Mouse (Mus musculus): Measurements from ENCODE around the gene Prl8a1. TPM values are rescaled to one million over a fixed set of nuclear protein-coding genes. Genes with fewer than 3 reads are reported as not detected.

Prl8a1 gene
- not detected in 2 replicates for polyA plus RNA-seq (2016; fragmentation: Nextera tagmentation; extraction: Ambion mirVana)

- DNase-seq (ENCODE audit: low spot score), result no peak
- Histone ChIP-seq H3K27me3 (ENCODE audit: low read depth, poor library complexity, severe bottlenecking) (no peaks in the 10 kb centered on the region), H3K4me3 (no peak within 1 kb of the TSS), H3K9me3 (replicated peaks) (no peaks in the 10 kb centered on the region), H3K36me3 (no peaks in the 10 kb centered on the region), H3K27ac (replicated peaks) (no peak within 1 kb of the TSS), H3K4me1 (no peaks in the 10 kb centered on the region)
- WGBS, result 86% methylated on average over 2 of the region's 2 CpGs
These were observed at the start of gene Prl8a1 for GRCm38 (mm10) chr13:27582071-27582470. Gene Prl8a1, minus strand, starts transcription at chr13:27582171.

- Histone ChIP-seq H3K36me3 (no peaks in the 10 kb centered on the region), H3K9me3 (replicated peaks) (no peaks in the 10 kb centered on the region), H3K27me3 (ENCODE audit: low read depth, poor library complexity, severe bottlenecking) (no peaks in the 10 kb centered on the region), H3K4me3 (no peak within 1 kb of the TSS), H3K27ac (replicated peaks) (no peak within 1 kb of the TSS), H3K4me1 (no peaks in the 10 kb centered on the region)
- DNase-seq (ENCODE audit: low spot score), result no peak
- WGBS, result 83% methylated on average over 4 of the region's 4 CpGs
These were observed 28.5 kb upstream of the Prl8a1 start, which contains the start of gene Prl7b1 for GRCm38 (mm10) chr13:27610482-27610881. Gene Prl7b1, minus strand, starts transcription at chr13:27610582.

- DNase-seq (ENCODE audit: low spot score), result no peak
- H3K4me3 ChIP-seq, result no peak within 1 kb of the TSS
- H3K36me3 ChIP-seq, result no peaks in the 10 kb centered on the region
- no peak within 1 kb of the TSS for H3K27ac ChIP-seq (replicated peaks)
- no peaks in the 10 kb centered on the region for H3K9me3 ChIP-seq (replicated peaks)
- WGBS, result 86% methylated on average over 2 of the region's 2 CpGs
- no peaks in the 10 kb centered on the region for H3K4me1 ChIP-seq
- no peaks in the 10 kb centered on the region for H3K27me3 ChIP-seq (ENCODE audit: low read depth, poor library complexity, severe bottlenecking)
These were observed 17.5 kb downstream of the Prl8a1 start, which contains the start of gene Prl8a9 for GRCm38 (mm10) chr13:27564506-27564905. Gene Prl8a9, minus strand, starts transcription at chr13:27564606.

- Histone ChIP-seq H3K27me3 (ENCODE audit: low read depth, poor library complexity, severe bottlenecking) (no peaks in the 10 kb centered on the region), H3K36me3 (no peaks in the 10 kb centered on the region), H3K4me1 (no peaks in the 10 kb centered on the region), H3K27ac (replicated peaks) (no peak overlapping the region), H3K4me3 (no peak overlapping the region), H3K9me3 (replicated peaks) (no peaks in the 10 kb centered on the region)
- no peak for DNase-seq (ENCODE audit: low spot score)
These were observed 28.6 kb downstream of the Prl8a1 start for GRCm38 (mm10) chr13:27553336-27553735.

Other genes with a start within 250 kb of the Prl8a1 start
- not detected in 2 replicates for gene Prl8a2, start 236.5 kb downstream of the Prl8a1 start, polyA plus RNA-seq (2016; fragmentation: Nextera tagmentation; extraction: Ambion mirVana)
- gene Prl2b1, start 191.3 kb downstream of the Prl8a1 start, polyA plus RNA-seq (2016; fragmentation: Nextera tagmentation; extraction: Ambion mirVana), result not detected in 2 replicates
- gene Prl8a6, start 143.5 kb downstream of the Prl8a1 start, polyA plus RNA-seq (2016; fragmentation: Nextera tagmentation; extraction: Ambion mirVana), result not detected in 2 replicates
- gene Prl8a8, start 69.0 kb downstream of the Prl8a1 start, polyA plus RNA-seq (2016; fragmentation: Nextera tagmentation; extraction: Ambion mirVana), result not detected in 2 replicates
- gene Prl8a9, start 17.6 kb downstream of the Prl8a1 start, polyA plus RNA-seq (2016; fragmentation: Nextera tagmentation; extraction: Ambion mirVana), result not detected in 2 replicates
- not detected in 2 replicates for gene Prl7b1, start 28.4 kb upstream of the Prl8a1 start, polyA plus RNA-seq (2016; fragmentation: Nextera tagmentation; extraction: Ambion mirVana)
- gene Prl7a1, start 60.3 kb upstream of the Prl8a1 start, polyA plus RNA-seq (2016; fragmentation: Nextera tagmentation; extraction: Ambion mirVana), result not detected in 2 replicates
- not detected in 2 replicates for gene Prl7a2, start 85.9 kb upstream of the Prl8a1 start, polyA plus RNA-seq (2016; fragmentation: Nextera tagmentation; extraction: Ambion mirVana)
- not detected in 2 replicates for gene Prl7d1, start 134.6 kb upstream of the Prl8a1 start, polyA plus RNA-seq (2016; fragmentation: Nextera tagmentation; extraction: Ambion mirVana)
- not detected in 2 replicates for gene Prl7c1, start 198.6 kb upstream of the Prl8a1 start, polyA plus RNA-seq (2016; fragmentation: Nextera tagmentation; extraction: Ambion mirVana)
- gene Prl2a1, start 219.5 kb upstream of the Prl8a1 start, polyA plus RNA-seq (2016; fragmentation: Nextera tagmentation; extraction: Ambion mirVana), result not detected in 2 replicates